Mouse (Mus musculus): Measurements from ENCODE around the gene Gm21409.
"Not testable (repeated sequence)": the region's sequence is repeated elsewhere in the genome, so short reads cannot be mapped to it uniquely, and the experiment has no call there.

Gene Gm21409

DNA sequence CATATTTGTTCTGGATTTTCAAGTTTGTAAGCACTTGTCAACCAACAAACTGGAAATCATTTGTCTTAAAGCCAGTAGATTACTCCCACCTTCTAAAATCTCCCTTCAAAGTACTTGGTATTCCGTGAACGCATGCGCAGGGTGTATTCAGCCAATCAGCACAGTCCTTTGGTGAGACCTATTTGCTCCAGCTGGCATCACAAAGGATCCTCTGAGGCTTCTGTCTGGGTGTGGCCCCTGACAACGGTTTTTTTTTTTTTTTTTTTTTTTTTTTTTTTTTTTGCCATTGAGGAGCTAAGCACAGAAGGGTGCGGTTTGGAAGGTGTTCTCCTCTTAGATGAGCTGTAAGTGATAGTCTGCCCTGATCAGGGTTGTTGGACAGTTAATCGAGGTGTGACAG, at the start of gene Gm21409:
Gm21409 (plus strand) TSS at position 301 of the 400 bp plus-strand sequence.
- not testable (repeated sequence) for DNase-seq (ENCODE audit: low spot score)
